Mouse (Mus musculus): Measurements from ENCODE around the gene Nav2. TPM values are rescaled to one million over a fixed set of nuclear protein-coding genes. Genes with fewer than 3 reads are reported as not detected.
A peak's percentile ranks its signal among the peaks of the same experiment; 100 is the strongest.

The Nav2 gene
- polyA plus RNA-seq, 1 experiment = 21.9 TPM

DNA sequence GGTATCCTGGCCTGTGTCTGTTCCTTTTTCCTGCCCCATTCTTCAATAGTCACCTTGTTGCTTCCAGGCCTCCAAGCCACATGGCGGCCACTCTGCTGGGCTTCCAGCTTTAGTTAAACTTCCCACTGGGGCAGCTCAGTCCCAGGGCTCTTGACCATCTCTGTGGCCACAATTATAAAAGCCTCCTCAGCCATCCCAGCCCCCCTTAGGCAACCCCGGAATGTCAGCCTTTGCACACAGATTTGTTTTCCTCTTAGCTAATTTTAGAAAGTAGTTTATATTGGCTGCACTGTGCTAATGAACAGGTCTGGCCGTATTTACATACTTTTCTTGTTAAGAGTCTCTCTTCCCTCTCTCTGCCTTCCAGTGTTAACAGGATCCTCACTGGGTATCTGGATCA, 484.3 kb downstream of the Nav2 start:
- Histone ChIP-seq H3K79me2 (ENCODE audit: control insufficient read depth, insufficient read depth) (peaks cover 13% of the 10 kb centered on the region), H3ac (ENCODE audit: control insufficient read depth, insufficient read length) (no peak overlapping the region), H3K36me3 (ENCODE audit: control insufficient read depth, insufficient read depth) (peaks cover 8% of the 10 kb centered on the region), H3K4me2 (ENCODE audit: low read depth) (no peak overlapping the region), H3K27me3 (ENCODE audit: control insufficient read depth, insufficient read depth, insufficient read length) (no peaks in the 10 kb centered on the region), H3K4me3 (no peak overlapping the region)
- no peak for TF ChIP-seq TCF12 (IDR thresholded peaks at IDR 0.05; ENCODE audit: insufficient read depth, poor library complexity, severe bottlenecking)
- TF ChIP-seq REST (IDR thresholded peaks at IDR 0.05; ENCODE audit: insufficient read depth, insufficient read length) = no peak
- TF ChIP-seq MAX (IDR thresholded peaks at IDR 0.05; ENCODE audit: low read depth) = no peak
- no peak for TF ChIP-seq USF1 (IDR thresholded peaks at IDR 0.05; ENCODE audit: low read depth)
- TF ChIP-seq CEBPB (IDR thresholded peaks at IDR 0.05; ENCODE audit: insufficient read depth, poor library complexity, severe bottlenecking) = no peak
- TF ChIP-seq SRF (IDR thresholded peaks at IDR 0.05; ENCODE audit: control insufficient read depth, insufficient read length, low read depth) = no peak
- TF ChIP-seq POLR2AphosphoS2 (IDR thresholded peaks at IDR 0.05; ENCODE audit: insufficient read length, low read depth) = no peak
- TF ChIP-seq POLR2A (IDR thresholded peaks at IDR 0.05; ENCODE audit: insufficient read length, low read depth) = no peak
- no peak for TF ChIP-seq MYOG (IDR thresholded peaks at IDR 0.05; ENCODE audit: control insufficient read depth in 1 of 3, insufficient read depth in 1 of 3, insufficient read length in 2 of 3, low read depth in 2 of 3)
- TF ChIP-seq TCF3 (IDR thresholded peaks at IDR 0.05; ENCODE audit: insufficient read length, low read depth) = no peak
- no peak for TF ChIP-seq MYOD1 (IDR thresholded peaks at IDR 0.05; ENCODE audit: control insufficient read depth in 1 of 3, insufficient read length in 2 of 3, low read depth in 2 of 3)
- no peak for TF ChIP-seq E2F4 (IDR thresholded peaks at IDR 0.05; ENCODE audit: insufficient read depth)

DNA sequence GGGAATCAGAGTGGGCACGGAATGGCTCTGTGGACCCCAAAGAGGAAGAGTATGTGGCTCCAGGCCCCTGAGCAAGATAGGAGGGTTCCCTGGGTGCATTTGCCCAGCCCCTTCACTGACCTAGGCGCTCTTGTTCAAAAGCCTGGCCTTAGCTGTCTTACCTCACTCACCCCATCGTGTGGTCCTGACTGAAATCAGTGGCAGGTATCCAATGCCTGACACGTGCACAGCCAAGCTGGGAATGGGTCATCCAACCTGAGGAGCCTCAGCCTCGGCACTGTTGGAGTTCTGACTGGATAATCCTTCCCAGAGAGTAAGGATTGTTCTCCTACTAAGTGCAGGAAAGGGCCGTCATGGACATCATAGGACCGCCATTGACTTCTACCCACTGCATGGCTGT, 485.3 kb downstream of the Nav2 start:
- H3K79me2 ChIP-seq (ENCODE audit: control insufficient read depth, insufficient read depth) = peaks cover 7% of the 10 kb centered on the region
- no peak overlapping the region for H3K4me2 ChIP-seq (ENCODE audit: low read depth)
- peaks cover 8% of the 10 kb centered on the region for H3K36me3 ChIP-seq (ENCODE audit: control insufficient read depth, insufficient read depth)
- no peak overlapping the region for H3K4me3 ChIP-seq
- H3ac ChIP-seq (ENCODE audit: control insufficient read depth, insufficient read length) = no peak overlapping the region
- no peak for TF ChIP-seq MYOD1 (IDR thresholded peaks at IDR 0.05; ENCODE audit: control insufficient read depth in 1 of 3, insufficient read length in 2 of 3, low read depth in 2 of 3)
- TF ChIP-seq CEBPB (IDR thresholded peaks at IDR 0.05; ENCODE audit: insufficient read depth, poor library complexity, severe bottlenecking) = no peak
- no peaks in the 10 kb centered on the region for H3K27me3 ChIP-seq (ENCODE audit: control insufficient read depth, insufficient read depth, insufficient read length)

DNA sequence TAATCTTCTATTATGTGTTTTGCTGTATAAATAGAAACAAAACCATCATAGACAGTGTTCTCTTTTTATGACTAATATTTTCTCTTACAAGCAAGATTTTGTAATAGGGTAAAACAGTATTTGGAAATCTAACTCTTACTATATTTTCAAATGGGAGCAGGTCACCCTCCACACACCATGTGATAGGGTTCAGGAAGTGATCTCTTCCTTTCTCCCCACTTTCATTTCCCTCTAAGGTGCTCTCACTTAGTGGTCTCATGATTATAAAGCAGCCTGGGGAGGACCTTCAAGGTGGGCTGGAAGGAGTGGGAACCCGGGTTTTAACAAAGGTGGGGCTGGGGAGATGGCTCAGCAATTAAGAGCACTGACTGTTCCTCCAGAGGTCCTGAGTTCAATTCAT, 487.7 kb downstream of the Nav2 start:
- Histone ChIP-seq H3K4me3 (no peak overlapping the region), H3K27me3 (ENCODE audit: control insufficient read depth, insufficient read depth, insufficient read length) (no peaks in the 10 kb centered on the region), H3K36me3 (ENCODE audit: control insufficient read depth, insufficient read depth) (peaks cover 8% of the 10 kb centered on the region), H3K4me2 (ENCODE audit: low read depth) (peak overlapping the region; percentile 53), H3K79me2 (ENCODE audit: control insufficient read depth, insufficient read depth) (peaks cover 7% of the 10 kb centered on the region), H3ac (ENCODE audit: control insufficient read depth, insufficient read length) (no peak overlapping the region)
- TF ChIP-seq TCF3 (IDR thresholded peaks at IDR 0.05; ENCODE audit: insufficient read length, low read depth) = no peak
- no peak for TF ChIP-seq POLR2A (IDR thresholded peaks at IDR 0.05; ENCODE audit: insufficient read length, low read depth)
- no peak for TF ChIP-seq POLR2AphosphoS2 (IDR thresholded peaks at IDR 0.05; ENCODE audit: insufficient read length, low read depth)
- no peak for TF ChIP-seq MAX (IDR thresholded peaks at IDR 0.05; ENCODE audit: low read depth)
- no peak for TF ChIP-seq E2F4 (IDR thresholded peaks at IDR 0.05; ENCODE audit: insufficient read depth)
- TF ChIP-seq TCF12 (IDR thresholded peaks at IDR 0.05; ENCODE audit: insufficient read depth, poor library complexity, severe bottlenecking) = no peak
- no peak for TF ChIP-seq REST (IDR thresholded peaks at IDR 0.05; ENCODE audit: insufficient read depth, insufficient read length)
- TF ChIP-seq MYOD1 (IDR thresholded peaks at IDR 0.05; ENCODE audit: control insufficient read depth in 1 of 3, insufficient read length in 2 of 3, low read depth in 2 of 3) = no peak
- TF ChIP-seq USF1 (IDR thresholded peaks at IDR 0.05; ENCODE audit: low read depth) = no peak

DNA sequence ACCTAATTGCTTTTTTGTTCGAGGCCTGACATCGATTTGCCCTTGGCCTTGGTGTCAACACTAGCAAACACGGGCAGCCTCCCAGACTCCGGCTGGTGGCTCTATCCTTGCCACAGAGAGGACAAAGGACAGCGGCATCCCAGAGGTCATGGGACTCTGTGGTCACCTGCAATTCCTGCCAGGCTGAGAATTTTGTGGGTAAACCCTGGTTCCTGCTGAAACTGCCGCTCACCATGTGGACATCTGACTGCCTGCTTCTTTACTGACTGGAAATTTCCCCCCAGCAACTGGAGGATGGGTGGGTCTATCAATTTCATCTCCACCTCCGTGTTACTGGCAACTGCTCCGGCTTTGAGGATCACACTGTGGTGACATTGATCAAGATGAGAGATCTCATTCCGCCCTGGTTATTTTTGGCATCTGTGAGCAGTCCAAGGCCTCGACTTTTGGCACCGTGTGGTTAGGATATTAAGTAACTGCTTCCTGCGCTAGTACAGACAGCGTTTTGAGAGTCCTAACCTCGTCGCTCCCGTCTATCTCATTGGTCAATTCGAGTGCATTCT, 489.0 kb downstream of the Nav2 start:
- Histone ChIP-seq H3K4me3 (no peak overlapping the region), H3ac (ENCODE audit: control insufficient read depth, insufficient read length) (no peak overlapping the region), H3K4me2 (ENCODE audit: low read depth) (peak overlapping the region; percentile 53), H3K36me3 (ENCODE audit: control insufficient read depth, insufficient read depth) (peaks cover 8% of the 10 kb centered on the region), H3K27me3 (ENCODE audit: control insufficient read depth, insufficient read depth, insufficient read length) (no peaks in the 10 kb centered on the region), H3K79me2 (ENCODE audit: control insufficient read depth, insufficient read depth) (no peaks in the 10 kb centered on the region)
- TF ChIP-seq MAX (IDR thresholded peaks at IDR 0.05; ENCODE audit: low read depth) = no peak
- TF ChIP-seq REST (IDR thresholded peaks at IDR 0.05; ENCODE audit: insufficient read depth, insufficient read length) = no peak
- peak; percentile 41 for TF ChIP-seq TCF12 (IDR thresholded peaks at IDR 0.05; ENCODE audit: insufficient read depth, poor library complexity, severe bottlenecking)
- TF ChIP-seq MYOD1 (IDR thresholded peaks at IDR 0.05; ENCODE audit: control insufficient read depth in 1 of 3, insufficient read length in 2 of 3, low read depth in 2 of 3) = peak in 2 of 3 experiments; percentile 54 to 66
- no peak for TF ChIP-seq POLR2AphosphoS2 (IDR thresholded peaks at IDR 0.05; ENCODE audit: insufficient read length, low read depth)
- TF ChIP-seq CEBPB (IDR thresholded peaks at IDR 0.05; ENCODE audit: insufficient read depth, poor library complexity, severe bottlenecking) = no peak
- peak in 1 of 3 experiments; percentile 82 for TF ChIP-seq MYOG (IDR thresholded peaks at IDR 0.05; ENCODE audit: control insufficient read depth in 1 of 3, insufficient read depth in 1 of 3, insufficient read length in 2 of 3, low read depth in 2 of 3)

DNA sequence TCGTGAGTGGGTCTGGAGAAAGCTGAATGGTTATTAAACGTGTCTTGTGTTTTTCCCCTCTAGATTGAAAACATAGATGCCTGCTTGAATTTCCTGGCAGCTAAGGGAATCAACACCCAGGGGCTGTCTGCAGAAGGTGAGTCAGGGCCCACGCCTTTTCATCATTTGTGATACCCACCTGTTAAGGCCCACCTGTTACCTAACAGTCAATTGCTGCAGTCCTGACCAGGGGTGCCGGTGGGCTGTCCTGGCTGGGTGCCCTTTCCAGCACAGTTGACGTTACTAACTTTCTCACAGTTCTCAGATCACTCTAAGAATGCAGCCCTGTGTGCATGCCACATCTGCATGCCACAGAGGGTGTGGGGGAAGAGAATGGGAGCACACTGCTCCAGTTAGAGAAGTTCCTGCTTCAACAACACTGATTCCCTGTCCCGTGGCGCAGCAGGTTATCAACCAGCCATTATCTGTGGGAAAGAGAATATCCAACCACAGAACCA, 489.6 kb downstream of the Nav2 start:
- TF ChIP-seq MYOD1 (IDR thresholded peaks at IDR 0.05; ENCODE audit: control insufficient read depth in 1 of 3, insufficient read length in 2 of 3, low read depth in 2 of 3) = peak in 2 of 3 experiments; percentile 80 to 91
- no peak for TF ChIP-seq CEBPB (IDR thresholded peaks at IDR 0.05; ENCODE audit: insufficient read depth, poor library complexity, severe bottlenecking)
- TF ChIP-seq MYOG (IDR thresholded peaks at IDR 0.05; ENCODE audit: control insufficient read depth in 1 of 3, insufficient read depth in 1 of 3, insufficient read length in 2 of 3, low read depth in 2 of 3) = peak in 2 of 3 experiments; percentile 47 to 89
- TF ChIP-seq TCF12 (IDR thresholded peaks at IDR 0.05; ENCODE audit: insufficient read depth, poor library complexity, severe bottlenecking) = peak; percentile 62
- H3K79me2 ChIP-seq (ENCODE audit: control insufficient read depth, insufficient read depth) = no peaks in the 10 kb centered on the region
- peaks cover 8% of the 10 kb centered on the region for H3K36me3 ChIP-seq (ENCODE audit: control insufficient read depth, insufficient read depth)
- peak overlapping the region; percentile 53 for H3K4me2 ChIP-seq (ENCODE audit: low read depth)
- no peak overlapping the region for H3ac ChIP-seq (ENCODE audit: control insufficient read depth, insufficient read length)
- no peaks in the 10 kb centered on the region for H3K27me3 ChIP-seq (ENCODE audit: control insufficient read depth, insufficient read depth, insufficient read length)
- no peak overlapping the region for H3K4me3 ChIP-seq
